Mouse (Mus musculus): ENCODE measurements around the gene Scaf1.

GRCm38 (mm10) chr7:45061532-45062075 is 45.4 kb upstream of the Scaf1 start:
- TF ChIP-seq EP300 (IDR thresholded peaks at IDR 0.05; ENCODE audit: low read depth) (no peak), CTCF (IDR thresholded peaks at IDR 0.05; ENCODE audit: low read depth) (no peak)

All from liver, embryonic 14.5 days (tissue).